Mouse (Mus musculus) forebrain, embryonic 12.5 days (tissue): ENCODE data around the gene Rplp0. TPM values are rescaled to one million over a fixed set of nuclear protein-coding genes. Genes with fewer than 3 reads are reported as not detected.

ENCODE experiments used
- ATAC-seq: fragments of 200-750 bp; cut with Nextera tagmentation; 2 replicates; pipeline ENCODE4 v1.8.0; 2017; ENCODE audit warnings: moderate TSS enrichment; ENCODE audit not compliant: low FRiP score
- H3K27ac ChIP-seq: fragments of 300-500 bp; sonication (generic); 2 replicates; pipeline ENCODE4 v1.5.1; 2016; ENCODE audit warnings: mild to moderate bottlenecking
- H3K27me3 ChIP-seq: fragments of 300-500 bp; sonication (generic); 2 replicates; pipeline ENCODE4 v1.6.1; 2016; ENCODE audit warnings: mild to moderate bottlenecking
- H3K36me3 ChIP-seq: fragments of 300-500 bp; sonication (generic); replicated peaks from 2 replicates; pipeline ENCODE4 v1.6.1; 2016; ENCODE audit warnings: mild to moderate bottlenecking
- H3K4me1 ChIP-seq: fragments of 300-500 bp; sonication (generic); 2 replicates; pipeline ENCODE4 v1.6.1; 2016
- H3K4me2 ChIP-seq: fragments of 300-500 bp; sonication (generic); 2 replicates; pipeline ENCODE4 v1.6.1; 2016; ENCODE audit warnings: mild to moderate bottlenecking, moderate library complexity
- H3K4me3 ChIP-seq: fragments of 300-500 bp; sonication (generic); replicated peaks from 2 replicates; pipeline ENCODE4 v1.5.1; 2016; ENCODE audit warnings: mild to moderate bottlenecking
- H3K9ac ChIP-seq: fragments of 300-500 bp; sonication (generic); 2 replicates; pipeline ENCODE4 v1.6.1; 2016; ENCODE audit warnings: mild to moderate bottlenecking
- H3K9me3 ChIP-seq: fragments of 300-500 bp; sonication (generic); 2 replicates; pipeline ENCODE4 v1.6.1; 2016
- WGBS: fragments of 180-500 bp; shearing (Covaris S2); methylation state at CpG from one replicate; pipeline ENCODE4 v1.1.7; 2016; 5-methylcytosine and 5-hydroxymethylcytosine counted together
- polyA plus RNA-seq: library from polyadenylated mRNA; unstranded; fragments of >200 nt; fragmentation: Nextera tagmentation; extraction: Ambion mirVana; gene quantifications from 2 replicates; pipeline ENCODE4 v1.2.1, GENCODE M21; 2016

The Rplp0 gene
- polyA plus RNA-seq, 1 experiment from 2014 or later: 944 TPM

DNA sequence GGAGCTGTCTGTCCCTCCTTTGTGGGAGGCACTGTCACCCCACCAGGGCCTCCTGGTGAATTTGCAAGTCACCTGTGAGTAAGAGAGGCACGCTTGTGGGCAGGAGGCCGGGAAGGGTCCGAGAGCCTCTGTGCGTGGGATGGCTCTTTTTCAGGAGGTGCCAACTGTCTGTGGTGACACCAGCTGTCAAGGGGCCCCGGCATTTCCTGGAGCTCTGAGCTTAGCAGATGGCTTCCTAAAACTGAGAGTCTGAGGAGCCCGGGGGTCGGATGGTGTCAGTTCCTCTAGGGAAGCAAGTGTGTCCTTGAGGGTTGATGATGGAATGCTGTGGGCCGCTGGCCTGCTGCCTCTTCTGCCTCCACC lies 28.8 kb upstream of the Rplp0 start:
- H3K4me1 ChIP-seq: peaks cover 38% of the 10 kb centered on the region
- peak overlapping the region; percentile 46; the same call in 1 of the 2 replicates for H3K27ac ChIP-seq
- no peak overlapping the region for H3K4me3 ChIP-seq
- H3K27me3 ChIP-seq: no peaks in the 10 kb centered on the region
- H3K9me3 ChIP-seq: no peaks in the 10 kb centered on the region
- no peak overlapping the region for H3K9ac ChIP-seq
- ATAC-seq: no peak
- no peaks in the 10 kb centered on the region for H3K36me3 ChIP-seq
- no peak overlapping the region for H3K4me2 ChIP-seq
- 74% methylated on average over 8 of the region's 8 CpGs for WGBS

DNA sequence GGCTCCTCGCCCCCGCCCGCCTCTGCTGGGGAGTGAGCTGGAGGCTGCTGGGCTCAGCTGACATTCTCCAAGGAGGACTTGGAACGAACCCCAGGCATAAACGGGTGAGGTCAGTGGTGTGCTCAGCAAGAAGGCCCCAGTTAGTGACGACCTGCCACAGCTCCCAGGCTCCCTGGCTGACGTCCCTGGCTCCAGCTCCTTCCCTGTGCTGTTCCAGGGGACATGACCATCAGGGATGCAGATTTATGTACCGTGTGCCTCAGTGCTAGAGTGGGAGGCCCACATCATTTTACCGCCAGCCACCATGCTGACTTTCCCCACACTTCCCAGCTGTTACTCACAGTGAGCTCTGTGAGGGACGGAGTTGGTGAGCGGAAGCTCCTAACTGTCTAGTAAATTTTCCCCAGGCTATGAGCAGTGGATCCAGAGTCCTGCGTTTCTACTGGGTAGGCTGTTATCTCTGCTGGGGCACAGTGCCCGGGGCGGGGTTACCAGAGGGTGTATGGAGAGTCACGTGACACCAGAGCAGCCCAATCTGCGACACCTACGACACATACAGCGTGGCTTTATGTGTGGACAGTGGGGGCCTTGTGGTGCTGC lies 27.5 kb upstream of the Rplp0 start:
- no peak for ATAC-seq
- no peaks in the 10 kb centered on the region for H3K27me3 ChIP-seq
- peaks cover 42% of the 10 kb centered on the region for H3K4me1 ChIP-seq
- H3K36me3 ChIP-seq: no peaks in the 10 kb centered on the region
- H3K27ac ChIP-seq: peak overlapping the region; percentile 32; the same call in 1 of the 2 replicates
- 0 out of 2 replicates have a peak overlapping the region, but pooled peaks have one; percentile 29 for H3K9ac ChIP-seq
- H3K9me3 ChIP-seq: no peaks in the 10 kb centered on the region
- 70% methylated on average over 18 of the region's 18 CpGs for WGBS
- H3K4me2 ChIP-seq: no peak overlapping the region
- H3K4me3 ChIP-seq: no peak overlapping the region

DNA sequence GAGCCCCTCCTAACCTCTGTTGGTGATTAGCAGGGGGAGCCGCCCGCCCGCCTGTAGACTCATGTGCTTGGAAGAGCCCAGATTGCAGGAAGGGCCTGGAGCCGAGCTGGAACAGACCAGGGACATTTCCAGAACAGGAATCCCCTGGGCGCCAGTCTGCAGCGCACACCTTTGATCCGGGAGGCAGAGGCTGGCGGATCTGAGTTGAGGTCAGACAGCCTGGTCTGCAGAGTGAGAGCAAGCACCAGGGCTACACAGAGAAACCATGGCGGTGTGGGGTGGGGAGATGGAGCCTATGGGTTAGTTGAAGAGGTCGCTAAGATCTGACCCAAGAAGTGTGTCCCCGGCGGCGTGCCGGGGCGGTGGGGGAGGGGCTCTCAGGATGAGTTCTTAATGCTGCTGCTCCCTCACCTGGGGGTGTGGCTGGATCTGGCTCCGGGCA lies 25.0 kb upstream of the Rplp0 start:
- ATAC-seq: no peak
- Histone ChIP-seq H3K27ac (0 out of 2 replicates have a peak overlapping the region, but pooled peaks have one; percentile 6), H3K9me3 (no peaks in the 10 kb centered on the region), H3K4me1 (peaks cover 50% of the 10 kb centered on the region), H3K9ac (no peak overlapping the region; the same call in 1 of the 2 replicates), H3K4me2 (no peak overlapping the region), H3K27me3 (no peaks in the 10 kb centered on the region), H3K4me3 (no peak overlapping the region), H3K36me3 (no peaks in the 10 kb centered on the region)
- WGBS: 18% methylated on average over 16 of the region's 16 CpGs

DNA sequence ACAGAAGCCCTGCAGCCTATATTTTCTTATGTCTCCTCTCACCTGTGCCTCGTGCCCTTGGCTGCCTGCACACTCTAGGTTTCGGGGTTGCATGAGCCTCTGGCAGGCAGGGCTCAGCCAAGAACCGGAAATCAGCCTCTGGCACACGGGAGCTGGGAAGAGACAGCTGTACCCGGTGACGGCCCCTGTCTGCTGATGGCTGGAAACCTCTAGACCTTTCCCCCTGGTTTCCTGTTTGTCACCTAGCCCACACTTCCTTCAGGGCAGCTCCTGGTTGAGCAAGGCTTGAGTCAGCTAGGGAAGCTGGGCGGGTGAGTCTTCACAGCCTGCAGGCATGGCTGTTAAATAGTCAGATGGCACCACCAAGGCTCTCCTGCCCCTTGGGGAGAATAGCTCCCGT lies 24.4 kb upstream of the Rplp0 start:
- Histone ChIP-seq H3K4me2 (no peak overlapping the region), H3K36me3 (no peaks in the 10 kb centered on the region), H3K27me3 (no peaks in the 10 kb centered on the region), H3K9ac (no peak overlapping the region), H3K27ac (no peak overlapping the region), H3K9me3 (no peaks in the 10 kb centered on the region), H3K4me3 (no peak overlapping the region), H3K4me1 (peaks cover 49% of the 10 kb centered on the region)
- ATAC-seq: no peak
- 66% methylated on average over 8 of the region's 8 CpGs for WGBS

DNA sequence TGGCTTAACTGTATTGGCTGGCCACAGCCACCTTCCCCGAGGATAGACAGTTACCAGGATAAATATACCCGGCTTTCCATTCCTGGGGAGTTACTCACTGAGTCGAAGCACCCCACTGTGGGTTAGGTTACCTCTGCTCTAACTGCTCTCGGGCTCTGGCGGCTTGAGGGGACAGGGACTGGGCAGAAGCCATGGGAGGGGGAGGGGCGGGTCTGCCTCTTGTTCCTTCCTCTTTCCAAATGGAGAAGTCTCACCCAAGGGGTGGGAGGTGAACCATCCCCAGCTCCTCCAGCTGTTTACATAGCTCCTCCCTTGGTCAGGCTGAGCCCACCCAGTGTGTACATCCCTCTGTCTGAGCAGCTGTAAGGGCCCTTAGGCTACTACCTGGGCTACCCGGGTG lies 23.6 kb upstream of the Rplp0 start:
- H3K27me3 ChIP-seq: no peaks in the 10 kb centered on the region
- no peak overlapping the region for H3K4me2 ChIP-seq
- no peak overlapping the region for H3K4me3 ChIP-seq
- WGBS: 36% methylated on average over 7 of the region's 7 CpGs
- no peaks in the 10 kb centered on the region for H3K9me3 ChIP-seq
- ATAC-seq: no peak
- H3K4me1 ChIP-seq: peaks cover 41% of the 10 kb centered on the region
- no peak overlapping the region for H3K9ac ChIP-seq
- H3K27ac ChIP-seq: no peak overlapping the region
- H3K36me3 ChIP-seq: no peaks in the 10 kb centered on the region

DNA sequence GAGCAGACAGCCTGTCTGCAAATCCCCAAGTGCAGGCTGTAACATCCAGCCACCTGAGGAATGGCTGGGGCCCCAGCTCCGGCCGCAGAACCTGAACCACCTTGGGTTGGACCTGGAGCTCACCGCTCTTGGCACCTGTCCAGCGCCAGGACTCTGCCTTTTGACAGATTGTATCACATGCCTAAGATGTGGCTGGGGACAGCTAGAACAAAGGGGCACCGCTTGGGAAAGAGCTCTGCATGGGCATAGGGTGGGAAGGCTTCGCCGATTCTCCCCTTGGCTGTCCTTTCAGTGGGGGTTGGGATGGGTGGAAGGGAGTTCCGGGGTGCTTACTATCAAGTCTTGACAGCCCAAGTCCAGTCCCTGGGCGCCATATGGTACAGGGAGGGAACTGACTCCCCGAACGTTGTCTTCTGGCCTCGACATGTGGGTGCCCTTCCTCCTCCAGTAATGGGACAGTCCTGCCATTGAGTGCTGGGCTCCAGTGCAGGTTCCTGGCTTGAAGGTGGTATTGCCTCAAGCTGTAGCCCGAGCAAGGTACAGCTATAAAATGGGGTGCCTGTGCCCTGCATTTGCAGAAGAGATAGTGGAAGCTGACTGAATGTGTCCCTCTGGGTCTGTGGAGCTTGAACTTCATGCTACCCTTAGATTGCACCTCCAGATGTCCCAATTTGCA lies 21.1 kb upstream of the Rplp0 start:
- 74% methylated on average over 13 of the region's 13 CpGs for WGBS
- peak overlapping the region; percentile 42; the same call in 1 of the 2 replicates for H3K27ac ChIP-seq

DNA sequence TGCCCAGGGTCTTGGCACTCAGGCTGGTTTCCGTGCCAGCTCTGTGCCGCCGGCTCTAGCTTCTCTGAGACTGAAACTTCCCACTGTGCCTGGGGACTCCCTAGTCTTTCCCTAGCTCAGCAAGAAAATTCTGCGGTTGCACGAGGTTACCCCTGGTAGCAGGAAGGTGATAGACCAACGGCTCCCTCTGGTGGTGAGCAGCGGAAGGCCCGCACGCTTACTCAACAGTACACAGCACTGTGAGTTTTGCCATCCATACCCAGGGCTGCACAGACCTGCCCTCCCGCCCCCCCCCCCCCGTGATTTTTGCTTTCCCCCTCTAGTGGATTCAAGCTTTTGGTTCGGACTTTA lies 20.6 kb upstream of the Rplp0 start:
- peak; percentile 86 for ATAC-seq
- no peaks in the 10 kb centered on the region for H3K36me3 ChIP-seq
- no peak overlapping the region for H3K9ac ChIP-seq
- H3K4me3 ChIP-seq: no peak overlapping the region
- peak overlapping the region; percentile 42; the same call in 1 of the 2 replicates for H3K27ac ChIP-seq
- 0% methylated on average over 12 of the region's 12 CpGs for WGBS
- peaks cover 37% of the 10 kb centered on the region for H3K4me1 ChIP-seq
- H3K4me2 ChIP-seq: no peak overlapping the region
- H3K27me3 ChIP-seq: no peaks in the 10 kb centered on the region
- no peaks in the 10 kb centered on the region for H3K9me3 ChIP-seq

More for the DNA sequence above, 21.1 kb upstream of the Rplp0 start:
- Histone ChIP-seq H3K9me3 (no peaks in the 10 kb centered on the region), H3K4me3 (no peak overlapping the region), H3K36me3 (no peaks in the 10 kb centered on the region), H3K4me1 (peaks cover 32% of the 10 kb centered on the region), H3K27me3 (no peaks in the 10 kb centered on the region), H3K4me2 (no peak overlapping the region), H3K9ac (no peak overlapping the region)
- no peak for ATAC-seq

DNA sequence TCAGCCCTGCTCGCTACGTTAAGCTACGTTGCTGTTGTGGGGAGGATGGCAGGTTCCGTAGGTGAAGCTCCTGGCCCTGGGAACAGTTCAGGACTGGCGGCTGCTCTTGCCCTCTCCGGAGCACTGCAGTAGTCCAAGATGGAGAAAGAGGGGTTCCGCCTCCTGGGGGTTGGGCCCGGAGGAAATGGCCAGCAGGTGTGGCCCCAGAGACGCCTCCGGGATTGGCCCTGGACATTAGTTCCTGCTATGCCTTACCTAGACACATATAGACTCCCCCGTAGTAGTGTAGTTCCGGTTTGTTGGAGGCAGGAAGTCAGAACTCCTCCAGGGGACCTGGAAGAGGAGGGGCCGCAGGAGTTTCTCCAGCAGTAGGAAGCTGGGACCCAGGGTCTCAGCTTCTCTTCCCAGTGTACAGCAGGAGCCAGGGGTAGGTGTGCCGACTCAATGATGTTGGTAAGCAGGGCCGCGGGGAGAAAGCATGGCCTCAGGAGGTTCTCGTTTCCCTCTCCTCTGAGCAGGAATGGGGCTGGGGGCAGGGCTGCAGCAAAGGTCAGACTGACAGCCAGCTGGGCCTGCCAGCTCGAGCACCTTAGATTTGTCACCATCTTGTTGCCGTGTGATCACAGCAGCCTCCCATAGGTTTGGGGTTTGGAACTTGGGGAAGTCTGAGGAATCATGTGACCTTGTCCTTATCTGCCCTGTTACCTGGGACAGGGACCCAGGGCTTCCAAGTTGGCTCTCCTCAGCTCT lies 16.5 kb upstream of the Rplp0 start:
- H3K4me1 ChIP-seq: peaks cover 37% of the 10 kb centered on the region
- 69% methylated on average over 19 of the region's 19 CpGs for WGBS
- H3K9ac ChIP-seq: no peak overlapping the region
- H3K4me2 ChIP-seq: no peak overlapping the region
- H3K27ac ChIP-seq: no peak overlapping the region
- no peaks in the 10 kb centered on the region for H3K27me3 ChIP-seq
- H3K9me3 ChIP-seq: no peaks in the 10 kb centered on the region
- no peak overlapping the region for H3K4me3 ChIP-seq
- peaks cover 12% of the 10 kb centered on the region; the same call in 1 of the 2 replicates for H3K36me3 ChIP-seq
- no peak for ATAC-seq

DNA sequence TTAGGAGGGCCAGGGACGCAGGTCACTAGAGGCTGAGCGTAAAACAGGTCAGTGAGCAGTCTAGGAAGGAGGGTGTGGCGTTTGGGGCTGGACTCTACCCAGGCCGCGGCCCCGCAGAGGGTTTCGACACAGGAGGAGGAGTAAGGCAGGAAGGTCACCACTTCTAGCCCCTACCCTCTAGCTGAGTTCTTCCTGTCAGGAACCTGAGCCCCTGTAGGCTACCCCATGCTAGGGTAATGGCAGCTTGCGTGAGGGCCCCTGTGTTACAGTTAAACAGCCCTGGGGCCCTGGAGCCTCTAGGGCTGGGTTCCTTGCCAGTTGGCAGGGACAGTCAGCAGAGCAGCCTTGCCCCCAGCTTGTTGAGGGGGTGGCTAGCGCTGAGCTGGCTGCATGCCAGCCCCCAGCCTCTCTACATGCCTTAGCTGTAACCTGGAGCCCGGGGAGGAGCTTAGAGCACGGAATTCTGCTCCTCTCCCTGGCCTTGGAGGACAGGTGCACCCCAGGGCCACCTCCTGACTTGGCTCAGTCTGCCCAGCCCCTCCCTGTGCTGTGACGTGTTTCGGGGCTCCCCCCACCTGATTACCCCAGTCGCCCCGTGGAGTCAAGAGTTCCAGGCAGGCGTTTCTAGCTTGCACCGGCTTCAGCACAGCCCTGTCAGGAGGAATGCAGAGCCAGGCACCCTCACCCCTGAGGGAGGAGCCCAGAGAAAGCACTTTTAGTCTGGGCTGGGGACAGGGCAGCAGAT lies 15.6 kb upstream of the Rplp0 start:
- Histone ChIP-seq H3K9ac (no peak overlapping the region), H3K27ac (peak overlapping the region; percentile 38; the same call in 1 of the 2 replicates), H3K4me1 (peaks cover 29% of the 10 kb centered on the region), H3K36me3 (peaks cover 12% of the 10 kb centered on the region), H3K4me2 (0 out of 2 replicates have a peak overlapping the region, but pooled peaks have one; percentile 13), H3K9me3 (no peaks in the 10 kb centered on the region), H3K4me3 (no peak overlapping the region), H3K27me3 (no peaks in the 10 kb centered on the region)
- ATAC-seq: peak; percentile 34; the same call in 1 of the 2 replicates
- WGBS: 69% methylated on average over 17 of the region's 17 CpGs

DNA sequence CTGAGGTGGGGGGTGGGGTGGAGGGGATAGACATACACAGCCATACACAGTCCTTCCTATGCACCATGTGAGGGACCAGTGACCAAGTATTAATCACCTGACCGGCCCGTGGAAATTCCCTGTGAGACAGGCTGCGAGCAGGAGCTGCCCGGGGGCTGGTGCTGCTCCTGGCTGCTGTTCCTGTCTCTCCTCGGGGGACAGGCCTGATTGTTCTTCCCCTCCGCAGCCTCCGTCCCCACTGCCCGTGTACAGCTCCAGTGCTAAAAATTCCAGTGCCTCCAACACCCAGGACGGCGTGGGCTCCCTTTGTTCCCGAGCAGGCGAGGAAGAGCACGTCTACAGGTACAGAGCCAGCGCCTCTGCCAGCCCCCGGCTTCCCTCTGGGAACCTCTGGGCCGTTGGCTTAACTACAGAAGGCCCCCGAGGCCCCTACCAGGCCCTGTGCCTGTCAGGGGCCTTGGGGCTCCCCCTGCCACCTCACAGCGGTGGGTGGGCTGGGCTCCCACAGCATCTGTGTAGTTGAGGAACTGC lies 14.5 kb upstream of the Rplp0 start:
- Histone ChIP-seq H3K9me3 (no peaks in the 10 kb centered on the region), H3K9ac (no peak overlapping the region; the same call in 1 of the 2 replicates), H3K4me2 (no peak overlapping the region), H3K4me3 (no peak overlapping the region), H3K4me1 (peaks cover 29% of the 10 kb centered on the region), H3K27ac (peak overlapping the region; percentile 50; the same call in 1 of the 2 replicates), H3K36me3 (peaks cover 12% of the 10 kb centered on the region), H3K27me3 (no peaks in the 10 kb centered on the region)
- 51% methylated on average over 18 of the region's 18 CpGs for WGBS
- ATAC-seq: no peak

DNA sequence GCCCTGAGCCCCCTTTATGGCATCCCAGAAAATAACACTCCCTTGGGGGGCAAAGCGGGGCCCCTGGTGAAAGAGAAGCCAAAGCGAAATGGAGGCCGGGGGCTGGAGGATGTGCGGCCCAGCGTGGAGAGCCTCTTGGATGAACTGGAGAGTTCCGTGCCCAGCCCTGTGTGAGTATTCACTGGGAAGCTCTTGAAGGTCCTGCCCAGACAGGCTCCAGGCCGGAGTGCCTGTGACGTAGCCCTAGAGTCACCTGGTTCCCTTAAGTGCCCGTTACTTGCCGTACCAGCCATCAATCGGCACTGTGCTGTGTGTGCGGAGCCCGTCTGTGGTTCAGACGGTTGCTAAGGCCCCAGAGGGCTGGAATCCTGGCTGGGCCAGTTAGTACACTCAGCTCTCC lies 13.6 kb upstream of the Rplp0 start:
- no peak overlapping the region for H3K4me2 ChIP-seq
- H3K27ac ChIP-seq: no peak overlapping the region
- H3K9ac ChIP-seq: no peak overlapping the region
- no peaks in the 10 kb centered on the region for H3K27me3 ChIP-seq
- WGBS: 91% methylated on average over 14 of the region's 14 CpGs
- peaks cover 29% of the 10 kb centered on the region for H3K4me1 ChIP-seq
- no peaks in the 10 kb centered on the region for H3K9me3 ChIP-seq
- ATAC-seq: no peak
- H3K4me3 ChIP-seq: no peak overlapping the region
- peaks cover 12% of the 10 kb centered on the region for H3K36me3 ChIP-seq
